Mouse (Mus musculus): Measurements from ENCODE around the gene Pus3.

DNA sequence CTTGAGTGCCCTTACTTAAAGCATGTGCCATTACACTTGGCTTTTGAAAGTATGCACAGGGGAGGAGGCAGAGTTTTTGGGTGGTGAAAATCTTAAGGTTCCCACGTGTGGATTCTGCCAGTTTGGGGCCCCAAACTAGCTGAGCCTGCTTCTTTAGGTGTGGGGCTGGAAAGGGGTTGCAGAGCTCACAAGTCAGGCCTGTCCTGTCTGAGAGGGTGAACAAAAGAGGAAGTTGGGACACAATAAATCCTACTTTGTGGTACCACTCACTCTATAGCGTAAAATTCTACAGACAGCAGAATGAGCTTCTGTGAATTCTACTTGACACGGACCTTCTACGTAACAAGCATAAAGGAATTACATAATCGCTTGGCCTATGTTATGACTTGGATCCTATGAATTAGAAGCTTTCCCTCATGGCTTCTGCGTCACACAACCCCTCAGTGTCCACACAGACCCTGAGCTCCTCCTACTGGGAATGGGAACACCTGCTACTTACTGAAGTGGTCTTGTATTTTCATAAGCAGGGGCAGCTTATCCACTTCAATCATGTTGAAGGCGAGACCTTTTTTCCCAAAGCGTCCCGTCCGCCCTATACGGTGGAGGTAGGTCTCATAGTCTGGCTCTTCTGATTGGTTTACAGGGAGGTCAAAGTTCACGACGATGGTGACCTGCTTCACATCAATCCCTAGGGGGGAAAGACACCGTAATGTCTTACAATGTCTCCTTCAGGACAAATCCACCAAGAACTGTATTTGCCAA lies 15.1 kb upstream of the Pus3 start:
- TF ChIP-seq CTCF (IDR thresholded peaks at IDR 0.05; ENCODE audit: control insufficient read depth, insufficient read depth, insufficient read length) (no peak), FOSL1 (IDR thresholded peaks at IDR 0.05; ENCODE audit: insufficient read depth, low read length, poor library complexity, severe bottlenecking) (no peak), MAX (IDR thresholded peaks at IDR 0.05) (no peak), USF1 (IDR thresholded peaks at IDR 0.05; ENCODE audit: low read depth) (no peak), MYOG (IDR thresholded peaks at IDR 0.05; ENCODE audit: control insufficient read depth, extremely low read depth, insufficient read length) (no peak), MYOD1 (IDR thresholded peaks at IDR 0.05; ENCODE audit: control insufficient read depth, insufficient read length, low read depth) (no peak), CEBPB (IDR thresholded peaks at IDR 0.05; ENCODE audit: low read depth) (no peak)

Data from C2C12 (cell line).